Mouse (Mus musculus) cerebellum, adult 2 months (tissue): ENCODE data around the gene Aff3.

Experiments used
- CTCF ChIP-seq: fragments of 200-500 bp; IDR thresholded peaks from 2 replicates; pipeline ENCODE4 v1.5.1; 2011; ENCODE audit warnings: low read depth, mild to moderate bottlenecking, control low read depth, low read length, moderate library complexity, borderline replicate concordance; ENCODE audit not compliant: insufficient read depth
- POLR2A ChIP-seq: fragments of 200-500 bp; IDR thresholded peaks from 2 replicates; pipeline ENCODE4 v1.6.1; 2011; ENCODE audit warnings: low read length, control low read depth, borderline replicate concordance; ENCODE audit not compliant: insufficient read depth

DNA sequence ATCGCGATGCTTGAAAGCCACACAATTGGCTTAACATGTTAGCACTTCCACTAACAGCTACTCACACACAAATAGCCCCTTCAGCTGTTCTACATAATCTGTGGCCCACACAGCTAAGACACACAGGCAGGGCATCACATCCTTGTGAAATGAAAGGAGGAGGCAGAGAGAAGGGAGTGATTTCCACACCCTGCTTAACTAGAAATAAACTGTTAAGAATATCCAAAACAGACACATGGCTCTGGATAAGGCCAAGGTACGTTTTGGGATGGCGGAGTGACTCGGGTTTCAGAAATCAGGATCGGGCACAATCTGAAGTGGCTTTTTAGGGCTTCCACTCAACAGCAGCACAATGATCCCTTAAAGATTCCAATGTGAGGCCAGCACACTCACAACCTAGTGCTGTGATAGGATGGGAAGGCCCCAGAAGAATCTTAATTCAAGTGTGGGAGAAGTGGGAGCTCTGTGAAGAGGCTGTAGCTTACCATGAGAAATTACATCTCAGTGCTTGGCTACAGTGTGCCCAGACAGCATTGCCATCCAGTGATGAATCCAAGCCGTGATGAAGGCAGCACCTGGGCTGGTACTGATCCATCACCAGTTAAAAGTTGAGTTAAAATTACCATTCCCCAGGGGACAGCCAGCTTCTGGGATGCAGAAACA, 214.8 kb downstream of the Aff3 start:
- no peak for TF ChIP-seq CTCF
- TF ChIP-seq POLR2A, result no peak
